Mouse (Mus musculus): ENCODE data around the gene Gm43720.

DNA sequence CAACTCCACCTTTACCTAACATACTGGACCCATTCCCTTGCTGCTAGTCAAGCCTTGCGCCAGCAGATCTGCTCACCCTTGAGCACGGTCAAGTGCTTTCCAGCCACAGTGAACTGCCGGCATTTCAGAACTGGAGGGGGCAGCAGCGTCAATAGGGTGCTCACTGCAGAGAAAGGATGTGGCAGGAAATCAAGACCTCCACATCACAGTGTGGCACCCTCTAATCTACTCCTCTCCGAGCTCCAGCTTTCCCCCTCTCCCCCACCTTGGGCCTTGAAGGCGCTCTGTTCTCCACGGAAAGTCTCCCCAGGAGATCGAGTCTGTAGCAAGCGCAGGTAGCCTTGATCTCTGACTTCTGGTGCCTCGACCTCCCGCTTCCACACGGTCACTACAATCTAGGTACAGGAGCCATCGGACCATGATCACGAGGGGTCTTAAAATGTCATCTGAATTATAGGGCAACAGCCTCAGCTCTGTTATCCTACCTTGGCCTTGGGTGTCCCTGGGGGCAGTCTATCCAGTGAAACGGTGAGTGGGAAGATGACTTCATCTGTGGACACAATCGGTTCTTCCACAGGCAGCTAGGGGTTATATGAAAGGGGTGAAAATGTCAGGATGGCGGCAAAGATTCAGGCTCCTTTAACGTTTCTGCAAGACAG is 17.0 kb downstream of the Gm43720 start:
- TF ChIP-seq CTCF (conservative IDR thresholded peaks at IDR 0.05; ENCODE audit: insufficient read depth, insufficient read length, low read depth, low read length) (no peak), POLR2A (IDR thresholded peaks at IDR 0.05; ENCODE audit: low read depth, low read length) (no peak)

Data from kidney, adult 2 months (tissue).